Comparison of ENCODE assay signal across 8 mouse cellular contexts in genomic region chr8:11497017-11497990, GRCm38 (mm10). TPM values are rescaled to one million over a fixed set of nuclear protein-coding genes. Genes with fewer than 3 reads are reported as not detected.
DNase-seq lines count a peak whose midpoint lies in the region; ATAC-seq lines count a peak whose summit lies in the region.

Naxd (plus strand) TSS chr8:11497506.

- peaks cover 17% of the 10 kb centered on the region for H3K4me1 ChIP-seq in hindbrain, embryonic 14.5 days (replicated peaks; ENCODE audit: control insufficient read depth, insufficient read depth, low read length)

- peaks cover 1% of the 10 kb centered on the region for H3K36me3 ChIP-seq in hindbrain, embryonic 14.5 days (replicated peaks; ENCODE audit: control insufficient read depth, insufficient read depth)
- 0 out of 2 replicates have a peak, but pooled peaks cover 2% of the 10 kb centered on the region for H3K36me3 ChIP-seq in macrophage (ENCODE audit: inconsistent target)

- peak within 1 kb of the TSS; percentile 84 for H3K9ac ChIP-seq in hindbrain, embryonic 14.5 days

- peak within 1 kb of the TSS; percentile 91 for H3K27ac ChIP-seq in hindbrain, embryonic 14.5 days
- H3K27ac ChIP-seq in macrophage, result peak within 1 kb of the TSS; percentile 29

- peaks cover 47% of the 10 kb centered on the region for H3K79me2 ChIP-seq in macrophage (ENCODE audit: inconsistent target)

- peak within 1 kb of the TSS; percentile 77 for H3K4me2 ChIP-seq in hindbrain, embryonic 14.5 days (replicated peaks)

- 3% methylated on average over 72 of the region's 73 CpGs for WGBS in hindbrain, embryonic 14.5 days
- 4% methylated on average over 73 of the region's 73 CpGs for WGBS in macrophage (ENCODE audit: missing documents)

- ATAC-seq in hindbrain, embryonic 14.5 days (ENCODE audit: low FRiP score), result peak; percentile 97

- DNase-seq in R1 (ENCODE audit: low read depth, low spot score), result peak; percentile 82
- peak; percentile 89 to 93 for DNase-seq in cerebellum, postnatal 14 days
- DNase-seq in frontal cortex, postnatal 25 days (ENCODE audit: low spot score in 2 of 2), result peak; percentile 67 to 75
- peak; percentile 91 for DNase-seq in hindbrain, embryonic 14.5 days (ENCODE audit: low spot score)
- peak; percentile 89 to 94 for DNase-seq in left cerebral cortex, adult 18-20 months (ENCODE audit: low spot score in 2 of 2)
- DNase-seq in right cerebral cortex, adult 18-20 months, result peak; percentile 95
- DNase-seq in urinary bladder, postnatal 10 days (ENCODE audit: low spot score), result peak; percentile 64

- H3K27me3 ChIP-seq in hindbrain, embryonic 14.5 days (ENCODE audit: control insufficient read depth, insufficient read depth, low read length), result no peaks in the 10 kb centered on the region

- peak within 1 kb of the TSS; percentile 77 for H3K4me3 ChIP-seq in hindbrain, embryonic 14.5 days (replicated peaks; ENCODE audit: low read length)
- peak within 1 kb of the TSS; percentile 82 for H3K4me3 ChIP-seq in macrophage (ENCODE audit: inconsistent target)

- H3K9me3 ChIP-seq in hindbrain, embryonic 14.5 days (ENCODE audit: control insufficient read depth, low read length), result no peaks in the 10 kb centered on the region

RNA-seq across cellular contexts. Expression of gene Naxd, which starts in this region (rescaled TPM):
- polyA plus RNA-seq in hindbrain, embryonic 14.5 days (2014; fragmentation: Nextera tagmentation; extraction: Ambion mirVana), result 130 and 145 TPM in 2 replicates
- total RNA-seq in left cerebral cortex, adult 18-20 months (2021), result 10 to 100 TPM; 54.2 to 55.2 TPM
- 100 to 1,000 TPM in 4 of 26 experiments, 10 to 100 TPM in 22; 27.5 to 110 (median 70.6) TPM for total RNA-seq in macrophage (2018; cell fraction: chromatin; rRNA removed)
- 10 to 100 TPM; 24.7 to 46.5 (median 36.7) TPM for total RNA-seq in macrophage (2018; cell fraction: cytosol; rRNA removed)
- total RNA-seq in macrophage (2018; cell fraction: nucleus; rRNA removed), result 10 to 100 TPM; 25.5 to 74.3 (median 54.0) TPM
- polyA plus RNA-seq in macrophage (2018), result 30.7 to 40.1 TPM (median 32.9 TPM) in 3 replicates

Comparison
In these comparisons a context has a peak if more than half of its experiments do, and no peak if none do; other contexts are left out.
1. Peak in every context shown above with its lines: DNase-seq, ATAC-seq, H3K4me3 ChIP-seq and H3K27ac ChIP-seq.